Mouse (Mus musculus) ovary, postnatal 36 days (tissue): ENCODE results near the gene Scrn2.

Source experiments
- DNase-seq: peaks from one replicate; pipeline ENCODE4 v3.0.0; 2022; ENCODE audit warnings: low spot score, mixed read lengths

Gene Scrn2

GRCm38 (mm10) chr11:97050944-97051586 lies 21.3 kb downstream of the Scrn2 start:
- no peak for DNase-seq

DNA sequence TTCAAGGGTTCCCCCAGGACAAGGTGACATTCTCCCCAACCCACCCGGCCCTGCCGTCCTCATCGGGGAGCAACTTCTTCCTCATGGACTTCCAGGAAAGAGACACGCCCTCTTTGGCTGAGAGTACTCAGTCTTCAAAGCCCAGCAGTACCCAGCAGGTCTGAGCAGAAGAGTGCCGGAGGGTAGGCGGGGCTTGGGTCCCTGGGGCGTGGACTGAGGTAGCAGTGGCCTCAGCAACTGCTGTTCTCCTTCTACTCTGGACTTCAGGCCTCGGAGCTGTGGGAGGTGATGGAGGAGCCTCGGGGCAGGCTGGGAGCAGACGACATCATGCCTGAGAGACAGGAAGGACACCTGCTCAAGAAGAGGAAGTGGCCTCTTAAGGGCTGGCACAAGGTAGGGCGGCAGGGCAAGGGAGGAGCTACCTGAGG lies 22.5 kb downstream of the Scrn2 start:
- DNase-seq, result no peak

DNA sequence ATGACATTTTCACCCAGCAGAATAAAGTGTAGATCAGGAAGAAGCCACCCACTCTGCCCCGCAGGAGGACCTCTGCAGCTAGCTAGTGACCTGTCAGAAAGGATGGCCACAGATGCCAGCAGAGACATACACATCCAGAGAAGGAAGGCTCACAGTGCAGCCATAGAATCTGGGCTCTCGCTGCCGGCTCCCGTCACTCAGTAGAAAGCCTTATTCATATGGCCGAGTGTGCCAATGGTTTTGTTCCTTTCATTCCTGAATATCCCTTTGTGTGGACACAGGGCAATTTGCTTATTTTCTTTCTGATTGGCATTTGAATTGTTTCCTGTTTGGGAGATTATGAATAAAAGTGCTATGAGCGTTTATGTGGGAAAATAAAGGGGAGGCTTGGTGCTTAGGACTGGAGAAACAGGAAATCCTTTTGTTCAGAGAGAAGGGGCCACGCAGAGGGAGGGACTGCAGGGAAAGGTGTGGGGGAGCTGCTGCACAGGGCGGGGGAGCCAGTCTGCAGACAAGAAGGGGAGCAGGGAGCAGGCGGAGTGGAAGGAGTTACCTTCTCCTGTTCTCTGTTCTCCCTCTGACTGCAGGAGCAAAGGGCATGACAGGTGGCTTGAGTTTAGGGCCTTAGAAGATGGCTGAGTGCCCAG lies 33.7 kb downstream of the Scrn2 start:
- DNase-seq, result no peak

DNA sequence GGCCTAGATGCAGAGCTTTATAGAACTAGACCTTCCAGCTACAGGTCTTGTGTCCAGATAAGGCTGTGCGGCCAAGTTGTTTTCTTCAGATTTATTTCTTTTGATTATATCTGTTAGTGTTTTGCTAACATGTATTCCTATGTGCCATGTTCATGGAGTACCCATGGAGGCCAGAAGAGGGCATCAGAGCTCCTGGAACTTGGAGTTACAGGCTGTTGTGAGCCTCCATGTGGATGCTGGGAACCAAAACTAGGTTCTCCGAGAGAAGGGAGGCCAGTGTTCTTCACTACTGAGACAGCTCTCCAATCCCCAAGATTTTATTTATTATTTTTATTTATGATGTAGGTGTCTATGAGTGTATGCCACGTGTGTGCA lies 34.2 kb downstream of the Scrn2 start:
- no peak for DNase-seq

DNA sequence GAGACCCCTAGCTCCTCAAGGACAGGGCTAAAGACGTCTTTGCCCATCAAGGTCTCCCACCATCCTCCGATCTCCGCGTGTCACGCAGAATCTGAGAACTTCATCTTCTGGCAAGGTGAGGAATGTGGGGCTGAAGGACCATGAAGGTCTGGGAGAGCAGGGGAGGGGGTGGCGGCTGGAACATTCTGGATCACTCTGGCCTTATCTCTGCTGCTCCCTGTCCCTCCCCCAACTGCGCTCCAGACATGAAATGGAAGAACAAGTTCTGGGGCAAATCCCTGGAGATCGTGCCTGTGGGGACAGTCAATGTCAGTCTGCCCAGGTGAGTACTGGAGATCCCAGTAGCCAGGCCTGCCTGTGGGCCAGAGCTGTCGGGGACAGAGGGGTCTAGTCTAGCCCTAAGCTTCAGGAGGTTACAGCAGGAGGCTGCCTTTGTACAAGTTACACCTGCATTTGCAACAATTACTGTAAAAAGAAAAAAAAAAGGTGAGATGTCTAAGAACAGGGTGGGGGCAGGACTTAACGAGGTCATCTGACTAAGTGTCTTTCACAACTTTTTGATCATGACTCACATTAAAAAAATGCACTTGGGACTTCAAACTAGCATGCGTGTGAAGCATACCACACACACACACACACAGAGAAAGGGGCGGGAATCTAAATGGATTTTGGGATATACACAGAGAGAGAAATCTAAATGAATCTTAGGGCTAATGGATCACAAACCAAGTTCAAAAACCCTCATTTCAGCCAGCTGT lies 36.0 kb downstream of the Scrn2 start:
- no peak for DNase-seq

GRCm38 (mm10) chr11:97066656-97067360 lies 37.1 kb downstream of the Scrn2 start:
- DNase-seq, result no peak

DNA sequence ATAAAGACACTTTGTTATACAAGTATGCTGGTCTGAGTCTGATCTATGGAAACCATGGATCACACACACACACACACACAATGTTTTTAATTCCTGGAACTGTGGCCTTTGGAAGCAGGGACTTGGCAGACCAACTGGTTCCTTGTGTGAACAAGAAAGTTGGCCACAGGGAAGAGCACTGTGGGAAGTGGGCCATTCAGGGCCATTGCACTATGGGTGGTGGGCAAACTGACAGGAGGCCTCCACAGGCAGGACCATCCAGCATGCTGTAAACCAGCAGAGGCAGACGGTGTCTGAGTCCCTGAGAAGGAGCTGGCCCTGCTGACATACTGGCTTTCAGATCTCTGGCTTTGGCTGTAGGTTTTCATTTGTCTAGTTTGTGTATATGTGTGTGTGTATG lies 39.6 kb downstream of the Scrn2 start:
- DNase-seq, result no peak

GRCm38 (mm10) chr11:97069770-97070169 lies 40.0 kb downstream of the Scrn2 start:
- no peak for DNase-seq

- no peak for DNase-seq
Observed at GRCm38 (mm10) chr11:97071129-97071528, 41.4 kb downstream of the Scrn2 start.

DNA sequence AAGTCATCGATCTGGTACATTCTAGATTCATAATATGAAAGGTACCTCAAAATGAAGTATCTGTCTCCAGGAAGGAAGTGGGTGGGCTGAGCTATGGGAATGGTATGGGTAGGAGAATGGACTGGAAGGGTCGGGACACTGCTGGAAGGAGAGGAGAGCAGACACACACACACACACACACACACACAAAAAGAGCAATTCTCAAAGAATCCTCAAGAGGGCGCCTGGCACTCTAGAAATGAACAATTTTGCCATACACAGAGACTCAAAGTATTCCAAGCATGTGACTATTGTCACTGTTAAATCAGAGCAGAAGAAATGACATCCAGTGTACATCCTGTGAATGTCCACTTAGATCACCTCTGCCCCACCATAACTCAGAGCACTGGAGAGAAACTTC lies 42.8 kb downstream of the Scrn2 start:
- DNase-seq, result no peak

- no peak for DNase-seq
Observed at GRCm38 (mm10) chr11:97074235-97074634, 44.5 kb downstream of the Scrn2 start.

- no peak for DNase-seq
Observed at GRCm38 (mm10) chr11:97078751-97079150, 49.0 kb downstream of the Scrn2 start.

- no peak for DNase-seq
Observed at GRCm38 (mm10) chr11:97080291-97080690, 50.6 kb downstream of the Scrn2 start.

- DNase-seq, result no peak
Observed at GRCm38 (mm10) chr11:97082977-97083376, 53.2 kb downstream of the Scrn2 start.
